Mouse (Mus musculus) intestine, postnatal 0 days (tissue): ENCODE measurements around the gene Lrp1. TPM values are rescaled to one million over a fixed set of nuclear protein-coding genes. Genes with fewer than 3 reads are reported as not detected.

Experiments
- ATAC-seq: fragments of 200-750 bp; cut with Nextera tagmentation; 2 replicates; pipeline ENCODE4 v1.8.0; 2017; ENCODE audit warnings: mild to moderate bottlenecking, moderate TSS enrichment, moderate library complexity
- H3K27ac ChIP-seq: fragments of 300-500 bp; sonication (generic); 2 replicates; pipeline ENCODE4 v1.5.1; 2014; ENCODE audit warnings: mild to moderate bottlenecking, low read depth, low read length, moderate library complexity
- H3K27me3 ChIP-seq: fragments of 300-500 bp; sonication (generic); replicated peaks from 2 replicates; pipeline ENCODE4 v1.6.1; 2014; ENCODE audit warnings: low read length, mixed read lengths; ENCODE audit not compliant: control insufficient read depth, insufficient read depth
- H3K36me3 ChIP-seq: fragments of 300-500 bp; sonication (generic); 2 replicates; pipeline ENCODE4 v1.6.1; 2014; ENCODE audit warnings: mild to moderate bottlenecking, moderate library complexity; ENCODE audit not compliant: control insufficient read depth, insufficient read depth
- H3K4me1 ChIP-seq: fragments of 300-500 bp; sonication (generic); replicated peaks from 2 replicates; pipeline ENCODE4 v1.6.1; 2014; ENCODE audit warnings: antibody characterized with exemption, low read length, mixed read lengths; ENCODE audit not compliant: control insufficient read depth, insufficient read depth
- H3K4me2 ChIP-seq: fragments of 300-500 bp; sonication (generic); replicated peaks from 2 replicates; pipeline ENCODE4 v1.6.1; 2014; ENCODE audit warnings: low read depth, mild to moderate bottlenecking, moderate library complexity
- H3K4me3 ChIP-seq: fragments of 300-500 bp; sonication (generic); 2 replicates; pipeline ENCODE4 v1.5.1; 2014; ENCODE audit warnings: low read depth, low read length
- H3K9ac ChIP-seq: fragments of 300-500 bp; sonication (generic); 2 replicates; pipeline ENCODE4 v1.6.1; 2014; ENCODE audit warnings: mild to moderate bottlenecking, low read depth, low read length
- H3K9me3 ChIP-seq: fragments of 300-500 bp; sonication (generic); 2 replicates; pipeline ENCODE4 v1.6.1; 2016; ENCODE audit warnings: mixed run types; ENCODE audit not compliant: control insufficient read depth
- CTCF ChIP-seq: sonication (generic); IDR thresholded peaks from 2 replicates; pipeline ENCODE4 v1.5.1; 2016; ENCODE audit warnings: low read depth, mild to moderate bottlenecking, control low read depth, antibody characterized with exemption, moderate library complexity
- WGBS: fragments of 180-500 bp; shearing (Covaris S2); extraction: QIAGEN DNeasy Blood & Tissue Kit; methylation state at CpG from one replicate; pipeline ENCODE4 v1.1.7; 2014; 5-methylcytosine and 5-hydroxymethylcytosine counted together
- polyA plus RNA-seq: library from polyadenylated mRNA; unstranded; fragments of >200 nt; fragmentation: Nextera tagmentation; extraction: Ambion mirVana; gene quantifications from 2 replicates; pipeline ENCODE4 v1.2.1, GENCODE M21; 2015

Lrp1 gene
- polyA plus RNA-seq, 1 experiment from 2014 or later = 28.9 TPM

DNA sequence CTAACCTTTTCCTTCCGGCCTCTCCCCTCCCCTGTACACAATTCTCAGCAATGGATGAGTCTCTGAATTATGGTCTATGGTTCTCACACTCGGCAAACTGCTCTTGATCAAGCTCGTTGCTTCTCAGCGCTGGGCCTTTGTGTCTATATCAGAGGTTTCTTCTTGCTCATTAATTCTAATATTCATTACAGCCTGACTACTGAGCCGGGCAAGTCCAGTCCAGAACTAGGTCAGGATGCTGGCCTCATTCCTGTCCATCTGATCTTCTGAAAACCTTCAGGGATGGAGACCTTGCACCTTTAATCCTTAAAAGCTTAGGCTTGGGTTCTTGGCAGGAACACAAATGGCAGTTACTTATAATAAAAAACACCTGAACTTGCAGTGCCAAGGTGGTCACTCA lies 121.4 kb downstream of the Lrp1 start:
- Histone ChIP-seq H3K36me3 (peaks cover 50% of the 10 kb centered on the region), H3K27me3 (no peaks in the 10 kb centered on the region), H3K4me2 (no peak overlapping the region), H3K4me3 (no peak overlapping the region), H3K4me1 (no peaks in the 10 kb centered on the region), H3K9me3 (no peaks in the 10 kb centered on the region), H3K27ac (no peak overlapping the region), H3K9ac (no peak overlapping the region)
- ATAC-seq = no peak
- WGBS = 90% methylated on average over 5 of the region's 5 CpGs
- no peak for TF ChIP-seq CTCF

DNA sequence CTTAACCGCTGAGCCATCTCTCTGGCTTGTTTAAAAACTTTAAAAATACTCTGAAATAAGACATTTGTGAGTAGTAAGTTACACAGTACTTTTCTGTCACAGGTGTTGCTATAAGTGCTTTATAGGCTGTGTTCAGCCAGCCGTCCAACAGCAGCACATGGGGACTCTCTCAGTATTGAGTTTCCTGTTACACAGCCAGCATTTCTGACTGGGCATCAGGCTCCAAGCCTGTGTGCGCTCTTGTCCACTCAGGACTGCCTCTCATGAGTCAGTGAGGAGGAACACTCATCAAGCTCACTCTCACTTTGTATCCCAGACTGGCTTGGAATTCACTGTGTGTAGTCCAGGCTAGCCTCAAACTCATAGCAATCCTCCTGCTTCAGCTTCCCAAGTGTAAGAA lies 124.8 kb downstream of the Lrp1 start:
- Histone ChIP-seq H3K4me1 (no peaks in the 10 kb centered on the region), H3K9ac (no peak overlapping the region), H3K27me3 (no peaks in the 10 kb centered on the region), H3K27ac (no peak overlapping the region), H3K4me2 (no peak overlapping the region), H3K9me3 (no peaks in the 10 kb centered on the region), H3K4me3 (no peak overlapping the region), H3K36me3 (peaks cover 83% of the 10 kb centered on the region)
- TF ChIP-seq CTCF = no peak
- no peak for ATAC-seq
- WGBS = 91% methylated on average over 3 of the region's 3 CpGs

DNA sequence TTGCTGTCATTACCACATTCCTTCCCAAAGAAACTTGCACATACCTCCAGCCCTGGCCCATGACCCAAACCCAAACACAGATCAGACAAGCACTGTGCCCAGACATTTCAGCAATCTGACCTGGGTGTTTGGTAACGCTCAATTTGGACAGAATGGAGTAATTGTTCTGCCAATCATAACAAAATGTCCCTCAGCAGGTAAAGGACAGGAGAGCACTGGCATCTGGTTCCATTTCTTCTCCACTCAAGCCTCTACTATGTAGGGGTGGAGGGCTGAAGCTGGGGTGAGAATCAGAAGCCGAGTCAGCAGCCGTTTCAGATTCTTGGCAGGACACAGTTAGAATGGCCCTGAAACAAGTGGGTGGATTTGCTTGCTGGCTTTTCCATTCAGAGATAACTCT lies 128.8 kb downstream of the Lrp1 start:
- no peak for TF ChIP-seq CTCF
- no peak overlapping the region for H3K27ac ChIP-seq
- no peaks in the 10 kb centered on the region for H3K27me3 ChIP-seq
- H3K9ac ChIP-seq = no peak overlapping the region
- H3K4me3 ChIP-seq = no peak overlapping the region
- H3K9me3 ChIP-seq = no peaks in the 10 kb centered on the region
- no peak for ATAC-seq
- 88% methylated on average over 3 of the region's 3 CpGs for WGBS
- no peaks in the 10 kb centered on the region for H3K4me1 ChIP-seq
- H3K36me3 ChIP-seq = peaks cover 89% of the 10 kb centered on the region
- H3K4me2 ChIP-seq = no peak overlapping the region

DNA sequence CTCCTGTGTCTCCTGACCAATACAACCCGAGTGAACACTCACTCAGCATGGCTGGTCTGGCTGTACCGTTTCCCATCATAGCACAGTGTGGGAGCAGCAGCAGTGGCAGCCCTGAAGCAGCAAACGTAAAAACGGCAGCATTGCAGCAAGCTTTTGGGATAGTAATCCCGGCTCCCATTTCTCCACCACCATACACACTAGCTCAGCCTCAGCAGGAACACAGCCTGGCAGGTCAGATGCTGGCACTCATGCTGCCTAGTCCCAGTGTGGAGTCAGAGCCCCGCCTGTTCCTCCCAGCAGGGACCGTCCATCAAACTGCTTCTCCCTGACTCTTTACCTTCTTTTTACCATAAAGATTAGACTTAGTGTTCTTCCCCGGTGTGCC lies 129.8 kb downstream of the Lrp1 start:
- Histone ChIP-seq H3K4me2 (no peak overlapping the region), H3K4me3 (no peak overlapping the region), H3K9me3 (no peaks in the 10 kb centered on the region), H3K9ac (no peak overlapping the region), H3K4me1 (no peaks in the 10 kb centered on the region), H3K27ac (no peak overlapping the region), H3K27me3 (no peaks in the 10 kb centered on the region), H3K36me3 (peaks cover 89% of the 10 kb centered on the region)
- no peak for ATAC-seq
- TF ChIP-seq CTCF = no peak
- 80% methylated on average over 8 of the region's 8 CpGs for WGBS

DNA sequence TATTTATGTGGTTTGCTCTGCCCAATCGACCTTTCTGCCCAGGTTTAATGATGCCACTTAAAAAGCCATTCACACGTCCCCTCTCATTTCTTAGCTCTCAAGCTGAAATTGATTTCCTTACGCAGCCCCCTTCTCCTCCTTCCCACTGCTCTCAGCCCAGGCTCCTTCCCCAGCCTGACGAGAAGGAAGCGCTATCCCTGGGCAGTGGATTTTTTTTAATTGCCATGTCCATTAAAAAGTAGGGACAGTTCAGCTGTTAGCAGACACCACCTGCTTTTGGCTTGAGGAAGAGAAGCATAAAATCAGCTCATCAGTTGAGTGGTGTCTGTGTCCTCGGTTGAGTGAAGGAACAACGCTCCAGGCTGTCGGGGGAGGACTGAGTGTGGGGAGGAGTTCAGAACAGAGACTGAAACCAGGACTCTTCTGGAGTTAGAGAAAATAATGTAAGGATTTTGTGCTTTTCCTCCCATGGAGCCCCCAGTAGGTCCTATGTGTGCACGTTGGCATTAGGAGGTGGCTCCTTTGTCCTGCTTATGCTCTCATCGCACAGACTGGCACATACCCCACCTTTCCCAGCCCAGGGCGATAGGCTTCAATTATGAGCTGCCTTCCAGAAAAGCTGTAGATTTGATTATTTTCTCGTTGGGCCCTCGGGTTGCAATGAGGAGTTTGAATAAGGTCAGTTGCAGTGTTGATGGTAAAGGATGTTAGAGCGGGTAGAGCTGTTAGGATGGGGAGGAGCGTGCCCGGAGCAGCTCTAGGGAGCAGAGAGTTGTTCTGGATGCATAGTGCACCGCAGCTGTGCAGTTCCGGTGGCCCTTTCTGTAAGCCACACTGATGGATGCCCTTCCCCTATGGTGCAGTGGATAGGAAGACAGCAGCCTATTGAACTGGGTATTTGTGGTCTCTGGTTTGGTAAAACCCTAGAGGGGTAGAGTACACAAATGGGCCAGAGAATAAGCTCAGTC lies 130.5 kb downstream of the Lrp1 start:
- Histone ChIP-seq H3K4me2 (no peak overlapping the region), H3K27ac (no peak overlapping the region), H3K9me3 (no peaks in the 10 kb centered on the region), H3K36me3 (peaks cover 87% of the 10 kb centered on the region), H3K4me1 (no peaks in the 10 kb centered on the region), H3K27me3 (no peaks in the 10 kb centered on the region), H3K9ac (no peak overlapping the region), H3K4me3 (no peak overlapping the region)
- no peak for TF ChIP-seq CTCF
- ATAC-seq = no peak
- WGBS = 87% methylated on average over 18 of the region's 18 CpGs

DNA sequence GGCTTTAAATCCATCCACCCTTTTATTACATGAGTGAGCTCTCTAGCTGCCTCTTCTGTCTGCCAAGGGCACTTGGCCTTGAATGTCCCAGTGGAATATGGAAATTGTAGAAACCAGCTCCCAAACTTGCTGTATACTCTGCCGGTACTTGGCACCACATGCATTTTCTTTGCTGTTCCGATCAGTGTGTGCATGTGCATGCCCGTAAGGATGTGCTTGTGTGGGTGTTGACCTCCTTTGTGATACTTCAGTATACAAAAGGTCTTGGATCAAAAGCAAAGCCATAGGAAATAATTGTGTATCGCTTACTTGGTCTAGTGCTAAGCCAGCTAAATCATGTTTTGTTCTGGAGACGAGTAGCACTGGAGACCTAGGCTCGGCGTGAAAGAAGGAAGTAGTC lies 132.1 kb downstream of the Lrp1 start:
- TF ChIP-seq CTCF = no peak
- ATAC-seq = no peak
- H3K9ac ChIP-seq = no peak overlapping the region
- WGBS = 90% methylated on average over 7 of the region's 7 CpGs
- H3K27ac ChIP-seq = no peak overlapping the region
- no peaks in the 10 kb centered on the region for H3K9me3 ChIP-seq
- H3K36me3 ChIP-seq = peaks cover 87% of the 10 kb centered on the region
- no peak overlapping the region for H3K4me3 ChIP-seq
- no peak overlapping the region for H3K4me2 ChIP-seq
- H3K27me3 ChIP-seq = no peaks in the 10 kb centered on the region
- no peaks in the 10 kb centered on the region for H3K4me1 ChIP-seq

Other genes starting within 250 kb of the Lrp1 start
- gene R3hdm2, start 240.8 kb downstream of the Lrp1 start, polyA plus RNA-seq = 19.4 and 21.8 TPM in 2 replicates
- gene Stac3, start 119.5 kb downstream of the Lrp1 start, polyA plus RNA-seq = 0.17 TPM in 1 of 2 replicates, not detected in the other
- gene Ndufa4l2, start 106.2 kb downstream of the Lrp1 start, polyA plus RNA-seq = 19.9 and 21.9 TPM in 2 replicates
- gene Shmt2, start 98.7 kb downstream of the Lrp1 start, polyA plus RNA-seq = 26.2 and 26.7 TPM in 2 replicates
- gene Nxph4, start 86.6 kb downstream of the Lrp1 start, polyA plus RNA-seq = 2.9 and 4.5 TPM in 2 replicates
- 27.1 and 29.2 TPM in 2 replicates for gene Stat6, start 21.8 kb upstream of the Lrp1 start, polyA plus RNA-seq
- gene Nemp1, start 45.8 kb upstream of the Lrp1 start, polyA plus RNA-seq = 2.9 and 3.2 TPM in 2 replicates
- 3.9 and 4.2 TPM in 2 replicates for gene Nab2, start 47.4 kb upstream of the Lrp1 start, polyA plus RNA-seq
- gene Myo1a, start 84.0 kb upstream of the Lrp1 start, polyA plus RNA-seq = 73.8 and 80.3 TPM in 2 replicates
- not detected in 2 replicates for gene Tac2, start 103.3 kb upstream of the Lrp1 start, polyA plus RNA-seq
- 1.3 and 1.6 TPM in 2 replicates for gene Zbtb39, start 118.4 kb upstream of the Lrp1 start, polyA plus RNA-seq
- 0.81 and 1.2 TPM in 2 replicates for gene Gpr182, start 130.6 kb upstream of the Lrp1 start, polyA plus RNA-seq
- 0.10 and 0.12 TPM in 2 replicates for gene Rdh1, start 138.6 kb upstream of the Lrp1 start, polyA plus RNA-seq
- 0.10 and 0.43 TPM in 2 replicates for gene Rdh16f1, start 138.6 kb upstream of the Lrp1 start, polyA plus RNA-seq
- 2.2 and 2.3 TPM in 2 replicates for gene Rdh9, start 155.2 kb upstream of the Lrp1 start, polyA plus RNA-seq
- gene Rdh16, start 180.0 kb upstream of the Lrp1 start, polyA plus RNA-seq = 0.07 TPM in 1 of 2 replicates, not detected in the other
- not detected in 2 replicates for gene Rdh19, start 228.8 kb upstream of the Lrp1 start, polyA plus RNA-seq
- gene Rdh16f2, start 245.3 kb upstream of the Lrp1 start, polyA plus RNA-seq = 0.24 and 0.39 TPM in 2 replicates